Mouse (Mus musculus): ENCODE measurements at regions not wholly inside any gene's neighbourhood (a gene's known extent, or its start where the extent isn't known, plus 50 kb on each side); places are given as distances from the start of the nearest gene placed in this dataset.

- no peak for ATAC-seq (replicated peaks; ENCODE audit: insufficient number of reproducible peaks, insufficient read depth, low FRiP score, low read depth)
Observed at GRCm38 (mm10) chr9:6677225-6677718, 407.6 kb upstream of the Ddi1 start.

DNA sequence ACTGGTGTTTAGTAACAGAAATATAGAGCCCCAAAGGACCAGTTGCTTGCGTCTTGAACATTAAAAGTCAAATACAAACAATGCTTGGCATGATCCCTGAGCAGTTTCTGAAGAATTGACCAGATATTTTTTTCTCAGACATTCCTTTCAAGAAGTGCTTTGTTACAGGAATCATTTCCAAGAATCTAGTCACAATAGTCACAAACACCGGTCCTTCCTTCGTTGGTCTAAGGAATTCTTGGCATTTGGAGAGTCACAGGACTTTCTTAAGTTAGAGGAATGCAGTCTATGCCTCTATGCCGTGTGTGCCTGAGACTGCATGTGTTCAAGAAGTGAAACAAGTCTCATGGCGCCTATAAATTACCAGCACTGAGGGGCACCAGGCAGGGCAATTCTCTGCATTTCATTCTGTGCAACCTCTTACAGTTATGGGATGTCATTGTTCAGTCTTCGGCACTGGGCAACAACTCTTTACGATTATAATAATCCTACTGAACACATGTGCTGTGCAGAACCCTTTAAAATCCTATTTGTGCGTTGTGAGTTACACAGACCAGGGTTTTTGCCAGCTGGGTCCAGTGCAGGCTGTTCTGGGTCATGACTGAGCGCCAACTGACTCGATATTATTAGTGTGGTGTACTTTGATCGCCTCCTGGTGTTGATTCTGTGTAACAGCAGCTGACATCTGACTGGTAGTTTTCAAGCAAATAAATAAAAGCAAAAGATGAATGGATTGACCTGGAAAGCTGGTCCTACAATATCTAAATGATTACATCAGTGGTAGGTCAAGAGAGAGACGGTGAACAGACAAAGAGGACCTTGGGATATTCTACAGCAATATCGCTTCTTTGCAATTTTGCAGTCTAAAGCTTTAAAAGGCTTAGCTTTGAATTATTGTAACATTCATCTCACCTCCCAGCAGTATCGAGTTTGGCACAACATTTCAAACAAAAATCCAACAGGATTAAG is 398.6 kb upstream of the Ddi1 start:
- Histone ChIP-seq H3K4me1 (replicated peaks) (peaks cover 4% of the 10 kb centered on the region), H3K27me3 (no peaks in the 10 kb centered on the region), H3K36me3 (no peaks in the 10 kb centered on the region), H3K9ac (no peak overlapping the region), H3K4me3 (peak overlapping the region; percentile 19), H3K27ac (no peak overlapping the region), H3K4me2 (peak overlapping the region; percentile 44), H3K9me3 (replicated peaks) (no peaks in the 10 kb centered on the region)
- 32% methylated on average over 14 of the region's 14 CpGs for WGBS
- peak; percentile 60; the same call in 1 of the 2 replicates for ATAC-seq (replicated peaks; ENCODE audit: insufficient number of reproducible peaks, insufficient read depth, low FRiP score, low read depth)

More at GRCm38 (mm10) chr9:6677225-6677718, 407.6 kb upstream of the Ddi1 start:
- H3K27ac ChIP-seq, result no peak overlapping the region
- no peaks in the 10 kb centered on the region for H3K27me3 ChIP-seq
- H3K4me2 ChIP-seq, result no peak overlapping the region
- no peak overlapping the region for H3K9ac ChIP-seq
- H3K4me3 ChIP-seq, result no peak overlapping the region
- no peaks in the 10 kb centered on the region for H3K4me1 ChIP-seq (replicated peaks)
- 72% methylated on average over 3 of the region's 3 CpGs for WGBS
- no peaks in the 10 kb centered on the region for H3K36me3 ChIP-seq
- no peaks in the 10 kb centered on the region for H3K9me3 ChIP-seq (replicated peaks)

- H3K27ac ChIP-seq, result no peak overlapping the region
- WGBS, result 67% methylated on average over 2 of the region's 2 CpGs
- H3K36me3 ChIP-seq, result no peaks in the 10 kb centered on the region
- no peak overlapping the region for H3K4me2 ChIP-seq
- H3K4me3 ChIP-seq, result no peak overlapping the region
- H3K9me3 ChIP-seq (replicated peaks), result no peaks in the 10 kb centered on the region
- no peak for ATAC-seq (replicated peaks; ENCODE audit: insufficient number of reproducible peaks, insufficient read depth, low FRiP score, low read depth)
- H3K4me1 ChIP-seq (replicated peaks), result peaks cover 4% of the 10 kb centered on the region
- H3K27me3 ChIP-seq, result no peaks in the 10 kb centered on the region
- no peak overlapping the region for H3K9ac ChIP-seq
Observed at GRCm38 (mm10) chr9:6665679-6666078, 396.0 kb upstream of the Ddi1 start.

GRCm38 (mm10) chr9:6652267-6652994 is 382.8 kb upstream of the Ddi1 start:
- no peak overlapping the region for H3K4me2 ChIP-seq
- no peaks in the 10 kb centered on the region for H3K36me3 ChIP-seq
- H3K4me3 ChIP-seq, result no peak overlapping the region
- WGBS, result 59% methylated on average over 4 of the region's 4 CpGs
- H3K27ac ChIP-seq, result no peak overlapping the region
- no peak overlapping the region for H3K9ac ChIP-seq
- no peaks in the 10 kb centered on the region for H3K9me3 ChIP-seq (replicated peaks)
- no peaks in the 10 kb centered on the region for H3K4me1 ChIP-seq (replicated peaks)
- H3K27me3 ChIP-seq, result no peaks in the 10 kb centered on the region
- ATAC-seq (replicated peaks; ENCODE audit: insufficient number of reproducible peaks, insufficient read depth, low FRiP score, low read depth), result no peak

- 85% methylated on average over 6 of the region's 6 CpGs for WGBS
Observed at GRCm38 (mm10) chr9:6651572-6652236, 382.1 kb upstream of the Ddi1 start.

DNA sequence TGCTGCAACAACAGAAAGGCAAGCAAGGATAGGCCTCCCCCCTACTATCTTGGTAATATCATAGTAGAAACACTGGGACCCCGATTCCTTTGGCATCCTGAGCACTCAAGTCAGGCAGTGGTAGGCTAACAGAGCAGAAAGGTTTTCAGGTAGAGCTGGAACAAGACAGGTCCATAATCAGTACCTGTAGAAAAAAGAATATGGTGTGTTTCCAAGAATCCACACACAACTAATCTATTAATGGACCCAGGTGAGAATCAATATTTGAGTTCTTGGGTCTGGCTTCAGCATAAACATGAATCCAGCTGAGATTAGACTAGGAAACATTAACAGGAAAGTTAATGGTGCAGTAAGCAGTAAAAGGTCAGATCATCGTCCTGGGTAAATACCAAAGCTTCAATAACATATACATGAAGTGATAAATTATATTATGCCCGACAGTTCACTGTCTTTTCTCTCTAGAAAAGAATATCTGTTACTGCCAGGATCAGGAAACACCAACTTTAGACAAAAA is 376.2 kb upstream of the Ddi1 start:
- H3K9ac ChIP-seq, result no peak overlapping the region
- H3K9me3 ChIP-seq (replicated peaks), result no peaks in the 10 kb centered on the region
- WGBS, result 82% methylated on average over 3 of the region's 3 CpGs
- no peak overlapping the region for H3K4me3 ChIP-seq
- H3K4me1 ChIP-seq (replicated peaks), result no peaks in the 10 kb centered on the region
- H3K27me3 ChIP-seq, result no peaks in the 10 kb centered on the region
- no peaks in the 10 kb centered on the region for H3K36me3 ChIP-seq
- H3K27ac ChIP-seq, result no peak overlapping the region
- no peak for ATAC-seq (replicated peaks; ENCODE audit: insufficient number of reproducible peaks, insufficient read depth, low FRiP score, low read depth)
- no peak overlapping the region for H3K4me2 ChIP-seq

More at GRCm38 (mm10) chr9:6651572-6652236, 382.1 kb upstream of the Ddi1 start:
- no peak overlapping the region for H3K9ac ChIP-seq
- no peaks in the 10 kb centered on the region for H3K4me1 ChIP-seq (replicated peaks)
- no peaks in the 10 kb centered on the region for H3K9me3 ChIP-seq (replicated peaks)
- no peak overlapping the region for H3K4me2 ChIP-seq
- H3K27ac ChIP-seq, result no peak overlapping the region
- no peak for ATAC-seq (replicated peaks; ENCODE audit: insufficient number of reproducible peaks, insufficient read depth, low FRiP score, low read depth)
- H3K27me3 ChIP-seq, result no peaks in the 10 kb centered on the region
- no peaks in the 10 kb centered on the region for H3K36me3 ChIP-seq
- H3K4me3 ChIP-seq, result no peak overlapping the region

DNA sequence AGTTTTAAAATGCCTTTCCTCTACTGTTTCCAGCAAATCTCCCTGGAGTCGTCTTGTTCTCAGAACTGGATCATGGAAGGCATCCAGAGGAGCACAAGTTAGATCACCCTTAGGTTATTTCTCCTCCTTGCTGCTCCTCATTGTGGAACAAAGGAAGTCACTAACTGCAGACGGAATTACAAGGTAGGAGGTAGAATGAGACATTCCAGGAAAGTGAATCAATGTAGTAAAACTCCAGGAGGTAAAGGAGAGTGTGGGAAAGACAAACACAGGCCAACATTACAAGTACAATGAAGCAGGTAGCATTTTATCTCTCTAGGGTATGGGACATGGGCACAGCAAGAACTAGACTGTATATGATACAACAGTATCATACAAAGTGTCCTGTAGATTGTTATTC is 375.7 kb upstream of the Ddi1 start:
- Histone ChIP-seq H3K9me3 (replicated peaks) (no peaks in the 10 kb centered on the region), H3K4me1 (replicated peaks) (no peaks in the 10 kb centered on the region), H3K27me3 (no peaks in the 10 kb centered on the region), H3K4me2 (no peak overlapping the region), H3K36me3 (no peaks in the 10 kb centered on the region), H3K9ac (no peak overlapping the region), H3K27ac (no peak overlapping the region), H3K4me3 (no peak overlapping the region)
- WGBS, result 67% methylated on average over 2 of the region's 2 CpGs
- no peak for ATAC-seq (replicated peaks; ENCODE audit: insufficient number of reproducible peaks, insufficient read depth, low FRiP score, low read depth)

DNA sequence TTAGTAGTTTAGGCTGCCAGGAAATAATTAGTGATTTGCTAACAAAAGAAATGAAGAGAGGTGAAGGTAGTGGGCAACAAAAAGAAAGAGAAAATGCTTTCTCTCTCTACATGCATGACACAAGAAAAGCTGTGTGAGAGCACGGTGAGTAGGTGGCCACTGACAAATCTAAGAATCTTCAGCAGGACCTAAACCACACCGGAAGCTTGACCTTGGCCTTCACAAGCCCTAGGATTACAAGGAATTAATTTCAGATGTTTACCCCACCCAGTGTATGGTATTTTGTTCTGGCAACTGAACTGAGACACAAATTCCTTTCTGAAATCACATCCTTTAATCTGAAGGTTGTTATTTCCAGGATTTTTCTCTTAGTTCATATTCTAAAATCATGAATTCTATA is 347.5 kb upstream of the Ddi1 start:
- H3K27ac ChIP-seq, result no peak overlapping the region
- no peak for ATAC-seq (replicated peaks; ENCODE audit: insufficient number of reproducible peaks, insufficient read depth, low FRiP score, low read depth)
- H3K9me3 ChIP-seq (replicated peaks), result no peaks in the 10 kb centered on the region
- no peaks in the 10 kb centered on the region for H3K4me1 ChIP-seq (replicated peaks)
- H3K27me3 ChIP-seq, result no peaks in the 10 kb centered on the region
- no peak overlapping the region for H3K4me2 ChIP-seq
- no peaks in the 10 kb centered on the region for H3K36me3 ChIP-seq
- H3K4me3 ChIP-seq, result no peak overlapping the region
- WGBS, result 83% methylated on average over 2 of the region's 2 CpGs
- H3K9ac ChIP-seq, result no peak overlapping the region

GRCm38 (mm10) chr9:6609284-6609627 is 339.6 kb upstream of the Ddi1 start:
- Histone ChIP-seq H3K4me2 (no peak overlapping the region), H3K27me3 (no peaks in the 10 kb centered on the region), H3K4me3 (no peak overlapping the region), H3K9me3 (replicated peaks) (no peaks in the 10 kb centered on the region), H3K4me1 (replicated peaks) (no peaks in the 10 kb centered on the region), H3K36me3 (no peaks in the 10 kb centered on the region), H3K27ac (no peak overlapping the region), H3K9ac (no peak overlapping the region)
- no peak for ATAC-seq (replicated peaks; ENCODE audit: insufficient number of reproducible peaks, insufficient read depth, low FRiP score, low read depth)
- 78% methylated on average over 1 of the region's 1 CpGs for WGBS

GRCm38 (mm10) chr9:6608428-6609283 is 339.0 kb upstream of the Ddi1 start:
- Histone ChIP-seq H3K4me3 (no peak overlapping the region), H3K36me3 (no peaks in the 10 kb centered on the region), H3K9ac (no peak overlapping the region), H3K27ac (no peak overlapping the region), H3K4me1 (replicated peaks) (no peaks in the 10 kb centered on the region), H3K4me2 (no peak overlapping the region), H3K27me3 (no peaks in the 10 kb centered on the region), H3K9me3 (replicated peaks) (no peaks in the 10 kb centered on the region)
- no peak for ATAC-seq (replicated peaks; ENCODE audit: insufficient number of reproducible peaks, insufficient read depth, low FRiP score, low read depth)
- whole genome bisulfite sequencing, result 69% methylated on average over 5 of the region's 5 CpGs
